ENCODE assay signal across 15 mouse cellular contexts in genomic region chr11:7424082-7424471, GRCm38 (mm10).
DNase-seq lines count a peak whose midpoint lies in the region; TF ChIP-seq lines count a peak whose summit lies in the region.
"Had no signal": no experiment of that assay in that cellular context is flagged by ENCODE, and none has a peak within 500 bp of the region (broad histone marks: within the 10 kb centered on the region; RNA-seq: fewer than 3 reads in every experiment).

No protein-coding gene starts in this region.

- no peak overlapping the region for H3K4me3 ChIP-seq in kidney, adult 2 months (ENCODE audit: insufficient read depth, low read depth, low read length)
- H3K4me3 ChIP-seq in ES-Bruce4 (ENCODE audit: low read depth, low read length) = peak overlapping the region; percentile 13
- no peak overlapping the region for H3K4me3 ChIP-seq in embryonic fibroblast, embryonic 13.5 days (ENCODE audit: insufficient read depth, low read length)
- H3K4me3 ChIP-seq: embryonic facial prominence, embryonic 15.5 days; forebrain, embryonic 15.5 days had no signal

- no peak overlapping the region for H3K9ac ChIP-seq in ES-Bruce4 (ENCODE audit: low read depth, poor library complexity, severe bottlenecking)
- H3K9ac ChIP-seq: embryonic facial prominence, embryonic 15.5 days; forebrain, embryonic 15.5 days had no signal

- WGBS in kidney, adult 2 months = 60% methylated on average over 5 of the region's 5 CpGs

- peak; percentile 12 for DNase-seq in kidney, adult 2 months
- DNase-seq in kidney, postnatal 14 days = no peak
- peak; percentile 79 for DNase-seq in 3T3-L1 (ENCODE audit: low read depth, low spot score)
- no peak for DNase-seq in retina, embryonic 14.5 days (ENCODE audit: low spot score)
- no peak for DNase-seq in cerebellum, postnatal 36 days
- DNase-seq: adrenal gland, postnatal 25 days; gastrocnemius, postnatal 10 days; left cerebral cortex, postnatal 4 days; lung, adult 2 months; thymus, adult 2 months had no signal

- no peak for TF ChIP-seq POLR2A in kidney, adult 2 months (IDR thresholded peaks at IDR 0.05; ENCODE audit: low read depth, low read length)
- TF ChIP-seq POLR2A in ES-Bruce4 (IDR thresholded peaks at IDR 0.05; ENCODE audit: insufficient read depth, low read length) = no peak
- no peak for TF ChIP-seq POLR2A in embryonic fibroblast, embryonic 13.5 days (IDR thresholded peaks at IDR 0.05; ENCODE audit: low read depth, low read length)

- no peaks in the 10 kb centered on the region for H3K36me3 ChIP-seq in kidney, adult 2 months (ENCODE audit: control insufficient read depth, insufficient read depth, low read length)
- H3K36me3 ChIP-seq in ES-Bruce4 (ENCODE audit: control insufficient read depth, insufficient read depth, low read length, poor library complexity, severe bottlenecking) = no peaks in the 10 kb centered on the region
- H3K36me3 ChIP-seq: embryonic facial prominence, embryonic 15.5 days; forebrain, embryonic 15.5 days; hindbrain, embryonic 10.5 days had no signal

- H3K27ac ChIP-seq in kidney, adult 2 months (ENCODE audit: insufficient read depth, low read depth, low read length) = no peak overlapping the region
- peak overlapping the region; percentile 99 for H3K27ac ChIP-seq in ES-Bruce4 (ENCODE audit: insufficient read depth, low read length)
- H3K27ac ChIP-seq in embryonic fibroblast, embryonic 13.5 days (ENCODE audit: insufficient read depth, low read length) = 0 out of 2 replicates have a peak overlapping the region, but pooled peaks have one; percentile 5
- H3K27ac ChIP-seq: embryonic facial prominence, embryonic 15.5 days; forebrain, embryonic 15.5 days had no signal

- 0 out of 2 replicates have a peak, but pooled peaks cover 4% of the 10 kb centered on the region for H3K9me3 ChIP-seq in ES-Bruce4 (replicated peaks; ENCODE audit: control insufficient read depth, insufficient read depth, low read length, poor library complexity, severe bottlenecking)
- H3K9me3 ChIP-seq: embryonic facial prominence, embryonic 15.5 days; forebrain, embryonic 15.5 days; hindbrain, embryonic 10.5 days had no signal

- H3K4me1 ChIP-seq in kidney, adult 2 months (ENCODE audit: control insufficient read depth, insufficient read depth, low read length) = no peaks in the 10 kb centered on the region
- peaks cover 4% of the 10 kb centered on the region for H3K4me1 ChIP-seq in ES-Bruce4 (ENCODE audit: control insufficient read depth, insufficient read depth, low read length)
- H3K4me1 ChIP-seq in embryonic fibroblast, embryonic 13.5 days (ENCODE audit: control insufficient read depth, insufficient read depth, low read length) = peaks cover 13% of the 10 kb centered on the region

- H3K27me3 ChIP-seq in kidney, adult 2 months (replicated peaks; ENCODE audit: control insufficient read depth, insufficient read depth, low read length) = no peaks in the 10 kb centered on the region
- no peaks in the 10 kb centered on the region; the same call in 1 of the 2 replicates for H3K27me3 ChIP-seq in ES-Bruce4 (ENCODE audit: control insufficient read depth, insufficient read depth, low read length, poor library complexity, severe bottlenecking)
- H3K27me3 ChIP-seq: embryonic facial prominence, embryonic 15.5 days; forebrain, embryonic 15.5 days had no signal

- TF ChIP-seq EP300 in ES-Bruce4 (IDR thresholded peaks at IDR 0.05; ENCODE audit: insufficient read depth, low read depth, low read length) = peak; percentile 94

- no peak for TF ChIP-seq CTCF in kidney, adult 2 months (conservative IDR thresholded peaks at IDR 0.05; ENCODE audit: insufficient read depth, insufficient read length, low read depth, low read length)
- no peak for TF ChIP-seq CTCF in ES-Bruce4 (IDR thresholded peaks at IDR 0.05; ENCODE audit: low read depth, low read length)
- TF ChIP-seq CTCF in embryonic fibroblast, embryonic 13.5 days (IDR thresholded peaks at IDR 0.05; ENCODE audit: borderline replicate concordance, insufficient read depth, low read length) = no peak

Comparison
In these comparisons a context has a peak if more than half of its experiments do, and no peak if none do; other contexts are left out.
1. DNase-seq: peak in kidney, adult 2 months (single experiment) and 3T3-L1 (single experiment); none in kidney, postnatal 14 days (single experiment), retina, embryonic 14.5 days (single experiment) and cerebellum, postnatal 36 days (0 of 2).